Mouse (Mus musculus): ENCODE results near the gene Zzef1. TPM values are rescaled to one million over a fixed set of nuclear protein-coding genes. Genes with fewer than 3 reads are reported as not detected.

The Zzef1 gene
- total RNA-seq, 2 experiments from 2014 or later = 38.1 to 50.0 TPM

GRCm38 (mm10) chr11:72951137-72952000 lies 155.3 kb downstream of the Zzef1 start:
- no peak for DNase-seq (ENCODE audit: low spot score in 2 of 2)

DNA sequence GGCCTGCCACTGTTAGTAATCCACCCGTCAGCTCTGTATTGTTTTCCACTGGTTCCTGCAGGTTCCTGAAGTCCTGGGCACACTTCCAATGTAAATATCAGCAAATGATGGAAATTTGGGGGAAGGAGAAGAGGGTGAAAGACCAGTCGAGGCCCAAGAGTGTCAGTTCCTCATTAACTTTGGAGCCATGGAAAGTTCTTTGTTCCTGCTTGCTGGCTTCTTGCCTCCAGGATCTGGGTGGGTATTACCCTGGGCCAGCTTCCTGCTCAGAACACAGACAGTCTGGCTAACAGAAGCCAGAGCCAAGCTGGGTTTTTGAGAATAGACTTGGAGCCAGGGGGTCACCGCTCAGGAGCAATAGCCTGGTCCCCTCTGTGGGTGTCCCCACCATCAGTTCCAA lies 156.2 kb downstream of the Zzef1 start:
- intact Hi-C loops (cut with DNase I) = no loop called here
- DNase-seq (ENCODE audit: low spot score in 2 of 2) = no peak

More at GRCm38 (mm10) chr11:72951137-72952000, 155.3 kb downstream of the Zzef1 start:
- intact Hi-C loops (cut with DNase I) = no loop called here

GRCm38 (mm10) chr11:72952697-72953096 lies 156.7 kb downstream of the Zzef1 start:
- DNase-seq (ENCODE audit: low spot score in 2 of 2) = no peak
- intact Hi-C loops (cut with DNase I) = no loop called here

DNA sequence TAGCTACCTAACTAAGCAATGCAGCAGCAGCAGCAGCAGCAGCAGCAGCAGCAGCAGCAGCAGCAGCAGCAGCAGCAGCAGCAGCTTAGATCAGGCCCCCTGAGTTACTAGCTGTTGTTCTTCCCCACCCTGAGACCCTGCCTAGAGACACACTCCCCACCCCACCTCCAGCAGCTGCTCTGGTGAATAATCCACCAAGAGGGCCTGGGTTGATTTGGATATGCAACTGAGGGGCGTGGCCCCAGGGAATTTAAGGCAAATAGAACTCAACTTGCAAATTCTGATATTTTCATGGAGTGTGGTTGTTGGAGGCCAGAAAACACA lies 157.1 kb downstream of the Zzef1 start:
- intact Hi-C loops (cut with DNase I) = no loop called here
- DNase-seq (ENCODE audit: low spot score in 2 of 2) = no peak

GRCm38 (mm10) chr11:72953440-72954151 lies 157.6 kb downstream of the Zzef1 start:
- intact Hi-C loops (cut with DNase I) = no loop called here
- no peak for DNase-seq (ENCODE audit: low spot score in 2 of 2)

DNA sequence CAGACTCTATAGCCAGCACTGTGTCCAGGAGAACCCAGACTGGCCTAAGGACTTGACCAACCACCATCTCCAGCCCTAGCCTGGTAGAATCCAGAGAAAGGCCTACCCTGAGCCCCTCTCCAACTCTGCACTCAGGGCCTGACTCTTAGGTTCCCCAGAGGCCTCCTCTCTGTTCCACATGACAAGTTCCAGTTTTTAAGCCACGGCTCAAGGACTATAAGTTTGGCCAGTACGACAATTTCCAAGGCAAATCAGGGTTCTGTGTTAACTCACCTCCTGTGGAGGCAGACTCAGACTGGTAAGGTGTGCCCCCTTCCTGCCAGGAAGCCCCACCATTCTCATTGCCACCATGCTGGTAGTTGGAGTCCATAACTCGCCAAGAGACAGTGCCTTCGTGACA lies 158.2 kb downstream of the Zzef1 start:
- DNase-seq (ENCODE audit: low spot score in 2 of 2) = no peak
- intact Hi-C loops (cut with DNase I) = no loop called here

DNA sequence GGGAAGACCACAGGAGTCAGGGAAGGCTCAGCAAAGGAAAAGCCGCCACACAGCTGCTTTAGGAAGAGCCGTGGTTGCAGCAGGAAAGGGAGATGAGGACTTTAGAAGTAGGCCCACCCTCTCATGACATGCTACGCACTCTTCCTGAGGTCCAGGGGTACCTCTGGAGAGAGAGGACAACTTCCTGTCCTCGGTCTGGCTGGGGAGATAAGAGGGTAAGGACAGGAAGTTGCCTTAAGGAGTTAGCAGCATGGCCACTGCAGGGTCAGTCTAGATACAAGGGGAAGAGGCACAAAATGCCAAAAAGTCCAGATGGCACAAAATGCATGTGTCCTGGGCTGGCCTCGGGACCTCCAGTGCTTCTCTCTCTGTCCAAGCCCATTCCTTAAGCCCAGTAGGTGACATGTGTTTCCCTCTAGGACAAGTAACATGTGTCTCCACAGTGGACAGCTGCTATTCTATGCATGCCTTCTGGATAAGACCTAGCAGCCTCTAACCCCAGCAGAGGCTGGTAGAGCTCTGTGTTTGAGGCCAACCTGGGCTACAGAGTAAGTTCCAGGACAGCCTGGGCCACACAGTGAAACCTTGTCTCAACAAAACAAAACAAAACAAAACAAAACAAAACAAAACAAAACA lies 159.4 kb downstream of the Zzef1 start:
- intact Hi-C loops (cut with DNase I) = no loop called here

GRCm38 (mm10) chr11:72957318-72957717 lies 161.3 kb downstream of the Zzef1 start:
- intact Hi-C loops (cut with DNase I) = no loop called here
- DNase-seq (ENCODE audit: low spot score in 2 of 2) = no peak

More for the DNA sequence above, 159.4 kb downstream of the Zzef1 start:
- no peak for DNase-seq (ENCODE audit: low spot score in 2 of 2)

GRCm38 (mm10) chr11:72959924-72960679 lies 164.1 kb downstream of the Zzef1 start:
- intact Hi-C loops (cut with DNase I) = no loop called here
- no peak for DNase-seq (ENCODE audit: low spot score in 2 of 2)

- DNase-seq (ENCODE audit: low spot score in 2 of 2) = no peak
- intact Hi-C loops (cut with DNase I) = no loop called here
Observed at GRCm38 (mm10) chr11:72960723-72961071, 164.7 kb downstream of the Zzef1 start.

- intact Hi-C loops (cut with DNase I) = no loop called here
- no peak for DNase-seq (ENCODE audit: low spot score in 2 of 2)
Observed at GRCm38 (mm10) chr11:72961072-72961980, 165.3 kb downstream of the Zzef1 start, which contains the start of gene Atp2a3. Gene Atp2a3, plus strand, starts transcription at chr11:72961169.

GRCm38 (mm10) chr11:72962378-72962777 lies 166.4 kb downstream of the Zzef1 start:
- intact Hi-C loops (cut with DNase I) = no loop called here
- DNase-seq (ENCODE audit: low spot score in 2 of 2) = no peak

- intact Hi-C loops (cut with DNase I) = no loop called here
- DNase-seq (ENCODE audit: low spot score in 2 of 2) = no peak
Observed at GRCm38 (mm10) chr11:72963058-72963788, 167.2 kb downstream of the Zzef1 start.

DNA sequence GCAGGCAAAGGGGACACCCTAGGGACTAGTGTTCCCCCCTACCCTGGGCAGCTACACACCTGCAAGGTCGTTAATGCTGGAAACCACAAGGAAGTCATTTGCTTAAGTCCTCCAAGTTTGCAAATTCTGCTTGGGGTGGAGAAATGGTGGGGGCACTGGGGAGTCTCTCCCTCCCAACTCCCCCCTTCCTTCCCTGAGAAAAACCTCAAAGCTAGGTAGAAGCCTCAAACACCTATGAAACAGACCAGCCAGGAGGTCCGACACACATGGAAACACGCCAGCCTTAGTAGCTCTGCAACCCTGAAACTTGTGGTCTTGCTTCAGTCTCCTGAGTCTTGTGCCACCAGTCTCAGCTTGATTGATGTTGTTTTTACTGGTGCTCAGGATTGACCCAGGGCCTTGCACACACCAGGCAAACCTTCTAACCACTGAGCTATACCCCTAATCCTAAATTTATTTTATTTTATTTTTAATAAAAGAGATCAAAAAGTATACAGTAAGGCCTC lies 167.8 kb downstream of the Zzef1 start:
- DNase-seq (ENCODE audit: low spot score in 2 of 2) = no peak
- intact Hi-C loops (cut with DNase I) = no loop called here

DNA sequence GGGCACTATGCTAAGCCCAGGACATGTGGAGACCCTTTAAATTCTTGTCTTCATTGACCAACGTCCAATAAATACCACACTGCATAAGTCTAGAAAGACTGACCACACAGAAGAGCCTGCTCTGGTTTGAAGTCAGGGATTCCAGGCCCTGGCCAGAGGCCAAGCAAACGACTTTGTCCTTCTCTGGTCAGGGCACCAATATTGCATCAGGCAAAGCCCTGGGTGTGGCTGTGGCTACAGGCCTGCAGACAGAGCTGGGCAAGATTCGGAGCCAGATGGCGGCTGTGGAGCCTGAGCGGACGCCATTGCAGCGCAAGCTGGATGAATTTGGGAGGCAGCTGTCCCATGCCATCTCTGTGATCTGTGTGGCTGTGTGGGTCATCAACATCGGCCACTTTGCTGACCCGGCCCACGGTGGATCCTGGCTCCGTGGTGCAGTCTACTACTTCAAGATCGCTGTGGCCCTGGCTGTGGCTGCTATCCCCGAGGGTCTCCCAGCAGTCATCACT lies 179.0 kb downstream of the Zzef1 start:
- intact Hi-C loops (cut with DNase I) = no loop called here
- DNase-seq (ENCODE audit: low spot score in 2 of 2) = no peak
